Mouse (Mus musculus) forebrain, postnatal 0 days (tissue): ENCODE data around the gene Gimap8. TPM values are rescaled to one million over a fixed set of nuclear protein-coding genes. Genes with fewer than 3 reads are reported as not detected.
A peak's percentile ranks its signal among the peaks of the same experiment; 100 is the strongest.
"Not testable (repeated sequence)": the region's sequence is repeated elsewhere in the genome, so short reads cannot be mapped to it uniquely, and the experiment has no call there.

ENCODE experiments used
- ATAC-seq: fragments of 200-750 bp; cut with Nextera tagmentation; 2 replicates; pipeline ENCODE4 v1.8.0; 2017; ENCODE audit warnings: mild to moderate bottlenecking, moderate library complexity
- DNase-seq: peaks from one replicate; pipeline ENCODE4 v3.0.0-alpha.2; 2015
- H3K27ac ChIP-seq: fragments of 300-500 bp; sonication (generic); 2 replicates; pipeline ENCODE4 v1.5.1; 2014; ENCODE audit warnings: low read depth, mild to moderate bottlenecking, antibody characterized with exemption, low read length, moderate library complexity, mixed read lengths
- H3K27me3 ChIP-seq: fragments of 300-500 bp; sonication (generic); 2 replicates; pipeline ENCODE4 v1.6.1; 2014; ENCODE audit warnings: mild to moderate bottlenecking, low read length, mixed read lengths; ENCODE audit not compliant: insufficient read depth
- H3K36me3 ChIP-seq: fragments of 300-500 bp; sonication (generic); 2 replicates; pipeline ENCODE4 v1.6.1; 2014; ENCODE audit warnings: mild to moderate bottlenecking, moderate library complexity; ENCODE audit not compliant: insufficient read depth
- H3K4me1 ChIP-seq: fragments of 300-500 bp; sonication (generic); 2 replicates; pipeline ENCODE4 v1.6.1; 2014; ENCODE audit warnings: antibody characterized with exemption; ENCODE audit not compliant: insufficient read depth
- H3K4me2 ChIP-seq: fragments of 300-500 bp; sonication (generic); 2 replicates; pipeline ENCODE4 v1.6.1; 2014; ENCODE audit warnings: low read depth, mild to moderate bottlenecking, moderate library complexity
- H3K4me3 ChIP-seq: fragments of 300-500 bp; sonication (generic); 2 replicates; pipeline ENCODE4 v1.5.1; 2014; ENCODE audit warnings: low read depth, low read length, mixed read lengths
- H3K9ac ChIP-seq: fragments of 300-500 bp; sonication (generic); 2 replicates; pipeline ENCODE4 v1.6.1; 2014; ENCODE audit warnings: mild to moderate bottlenecking
- H3K9me3 ChIP-seq: fragments of 300-500 bp; sonication (generic); 2 replicates; pipeline ENCODE4 v1.6.1; 2016; ENCODE audit warnings: low read length
- CTCF ChIP-seq: sonication (generic); IDR thresholded peaks from 2 replicates; pipeline ENCODE4 v1.5.1; 2016; ENCODE audit warnings: antibody characterized with exemption, control low read depth, low read depth
- WGBS: fragments of 180-500 bp; shearing (Covaris S2); extraction: QIAGEN DNeasy Blood & Tissue Kit; methylation state at CpG from one replicate; pipeline ENCODE4 v1.1.7; 2014; 5-methylcytosine and 5-hydroxymethylcytosine counted together
- polyA plus RNA-seq: library from polyadenylated mRNA; unstranded; fragments of >200 nt; fragmentation: Nextera tagmentation; extraction: Ambion mirVana; gene quantifications from 2 replicates; pipeline ENCODE4 v1.2.1, GENCODE M21; 2015
- total RNA-seq: library from RNA; depleted of rRNA; stranded (reverse); fragments of >200 nt; gene quantifications from 2 replicates; pipeline ENCODE4 v1.2.3, GENCODE M21; 2014

Gene Gimap8
- total and polyA plus RNA-seq, 2 experiments from 2014 or later = 0.46 to 2.2 TPM

- DNase-seq (no peak), ATAC-seq (no peak)
- Histone ChIP-seq H3K4me2 (no peak overlapping the region), H3K9ac (no peak overlapping the region), H3K36me3 (peaks cover 22% of the 10 kb centered on the region), H3K4me1 (no peaks in the 10 kb centered on the region), H3K27ac (no peak overlapping the region), H3K27me3 (no peaks in the 10 kb centered on the region), H3K9me3 (no peaks in the 10 kb centered on the region), H3K4me3 (no peak overlapping the region)
- no peak for TF ChIP-seq CTCF
- WGBS = 86% methylated on average over 4 of the region's 4 CpGs
Observed at GRCm38 (mm10) chr6:48613464-48613863, 33.6 kb upstream of the Gimap8 start.

- WGBS = 94% methylated on average over 5 of the region's 5 CpGs
- H3K4me1 ChIP-seq = no peaks in the 10 kb centered on the region
- H3K27ac ChIP-seq = no peak overlapping the region
- H3K9ac ChIP-seq = no peak overlapping the region
- no peaks in the 10 kb centered on the region for H3K9me3 ChIP-seq
- peaks cover 30% of the 10 kb centered on the region for H3K36me3 ChIP-seq
- H3K27me3 ChIP-seq = no peaks in the 10 kb centered on the region
- no peak for TF ChIP-seq CTCF
- no peak overlapping the region for H3K4me3 ChIP-seq
- no peak overlapping the region for H3K4me2 ChIP-seq
- DNase-seq = no peak
- no peak for ATAC-seq
Observed at GRCm38 (mm10) chr6:48614756-48615155, 32.3 kb upstream of the Gimap8 start.

DNA sequence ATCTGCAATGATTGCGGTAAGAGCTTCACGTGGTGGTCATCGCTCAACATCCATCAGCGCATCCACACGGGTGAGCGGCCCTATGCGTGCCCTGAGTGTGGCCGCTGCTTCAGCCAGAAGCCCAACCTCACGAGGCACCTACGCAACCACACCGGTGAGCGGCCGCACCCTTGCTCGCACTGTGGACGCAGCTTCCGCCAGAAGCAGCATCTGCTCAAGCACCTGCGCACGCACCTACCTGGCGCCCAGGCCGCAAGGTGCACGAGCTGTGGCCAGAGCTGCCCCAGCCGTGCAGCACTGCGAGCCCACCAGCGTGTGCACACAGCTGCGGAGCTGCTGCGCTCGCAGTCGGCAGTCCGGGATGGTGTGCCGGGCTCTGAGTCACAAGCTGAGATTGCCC lies 27.0 kb upstream of the Gimap8 start:
- H3K9me3 ChIP-seq = no peaks in the 10 kb centered on the region
- H3K4me1 ChIP-seq = no peaks in the 10 kb centered on the region
- 97% methylated on average over 30 of the region's 30 CpGs for WGBS
- H3K4me3 ChIP-seq = no peak overlapping the region
- DNase-seq = no peak
- H3K27me3 ChIP-seq = no peaks in the 10 kb centered on the region
- H3K9ac ChIP-seq = no peak overlapping the region
- H3K4me2 ChIP-seq = no peak overlapping the region
- no peak for TF ChIP-seq CTCF
- ATAC-seq = no peak
- peaks cover 32% of the 10 kb centered on the region for H3K36me3 ChIP-seq
- no peak overlapping the region for H3K27ac ChIP-seq

DNA sequence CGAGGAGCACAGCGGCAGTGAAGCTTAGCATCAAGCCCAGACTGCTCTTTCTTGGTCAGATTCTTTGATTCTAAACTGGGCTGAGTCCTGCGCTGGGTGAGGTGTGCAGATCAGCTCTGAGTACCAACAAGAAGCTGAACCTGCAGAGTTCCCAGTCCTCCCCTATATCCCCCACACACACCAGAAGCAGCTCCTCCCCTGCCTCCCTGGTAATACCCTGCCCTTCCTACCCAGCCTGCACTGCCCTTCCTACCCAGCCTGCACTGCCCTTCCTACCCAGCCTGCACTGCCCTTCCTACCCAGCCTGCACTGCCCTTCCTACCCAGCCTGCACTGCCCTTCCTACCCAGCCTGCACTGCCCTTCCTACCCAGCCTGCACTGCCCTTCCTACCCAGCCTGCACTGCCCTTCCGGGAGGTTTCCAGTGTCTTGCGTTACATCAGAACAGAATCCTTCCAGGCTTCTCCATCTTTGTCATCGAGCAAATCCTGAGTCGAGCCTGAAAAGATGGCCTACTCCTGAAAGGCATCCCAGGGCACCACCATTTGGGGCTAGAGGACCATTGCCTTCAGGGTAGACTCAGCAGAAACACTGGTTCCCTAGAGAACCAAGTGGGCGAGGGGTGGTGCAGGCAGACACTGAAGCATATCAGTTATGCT lies 24.7 kb upstream of the Gimap8 start:
- H3K27me3 ChIP-seq, H3K9ac ChIP-seq, H3K4me3 ChIP-seq, H3K9me3 ChIP-seq, H3K27ac ChIP-seq, ATAC-seq, H3K4me2 ChIP-seq, H3K4me1 ChIP-seq, DNase-seq: not testable (repeated sequence)
- H3K36me3 ChIP-seq = peaks cover 30% of the 10 kb centered on the region
- 92% methylated on average over 8 of the region's 8 CpGs for WGBS

GRCm38 (mm10) chr6:48623460-48623859 lies 23.6 kb upstream of the Gimap8 start:
- 32% methylated on average over 1 of the region's 1 CpGs for WGBS
- H3K4me3 ChIP-seq = no peak overlapping the region
- H3K9me3 ChIP-seq = no peaks in the 10 kb centered on the region
- H3K27ac ChIP-seq = no peak overlapping the region
- H3K4me2 ChIP-seq = no peak overlapping the region
- H3K27me3 ChIP-seq = no peaks in the 10 kb centered on the region
- peaks cover 6% of the 10 kb centered on the region for H3K4me1 ChIP-seq
- H3K36me3 ChIP-seq = peaks cover 21% of the 10 kb centered on the region
- H3K9ac ChIP-seq = no peak overlapping the region
- peak; percentile 23; the same call in 1 of the 2 replicates for TF ChIP-seq CTCF
- no peak for ATAC-seq
- no peak for DNase-seq

DNA sequence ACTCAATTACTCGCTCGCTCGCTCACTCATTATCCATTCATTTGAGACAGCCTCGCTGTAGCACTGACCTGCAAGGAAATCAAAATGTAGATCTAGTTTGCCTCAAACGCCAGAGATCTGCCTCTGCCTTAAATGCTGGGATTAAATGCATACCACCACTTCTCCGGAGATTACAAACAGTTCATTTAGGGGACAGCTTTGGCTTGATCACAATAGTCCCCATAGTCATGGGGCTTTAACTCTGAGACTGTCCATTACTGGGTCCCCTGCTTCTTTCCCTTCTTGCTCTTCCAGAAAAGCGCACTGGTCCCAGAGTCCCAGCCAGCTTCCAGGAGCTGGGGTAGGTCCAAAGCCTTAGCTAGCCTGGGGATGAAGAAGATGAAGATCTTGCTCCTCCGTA lies 20.6 kb upstream of the Gimap8 start, which contains the start of gene AI854703:
TSS of gene AI854703 (plus strand) at position 301 of the 400 bp plus-strand sequence.
- Histone ChIP-seq H3K4me3 (peak within 1 kb of the TSS; percentile 55), H3K4me2 (peak within 1 kb of the TSS; percentile 81), H3K9ac (peak within 1 kb of the TSS; percentile 57), H3K27ac (no peak within 1 kb of the TSS), H3K36me3 (0 out of 2 replicates have a peak, but pooled peaks cover 2% of the 10 kb centered on the region), H3K4me1 (peaks cover 6% of the 10 kb centered on the region), H3K9me3 (no peaks in the 10 kb centered on the region), H3K27me3 (no peaks in the 10 kb centered on the region)
- WGBS = 15% methylated on average over 8 of the region's 8 CpGs
- TF ChIP-seq CTCF = no peak
- no peak for DNase-seq
- no peak for ATAC-seq

DNA sequence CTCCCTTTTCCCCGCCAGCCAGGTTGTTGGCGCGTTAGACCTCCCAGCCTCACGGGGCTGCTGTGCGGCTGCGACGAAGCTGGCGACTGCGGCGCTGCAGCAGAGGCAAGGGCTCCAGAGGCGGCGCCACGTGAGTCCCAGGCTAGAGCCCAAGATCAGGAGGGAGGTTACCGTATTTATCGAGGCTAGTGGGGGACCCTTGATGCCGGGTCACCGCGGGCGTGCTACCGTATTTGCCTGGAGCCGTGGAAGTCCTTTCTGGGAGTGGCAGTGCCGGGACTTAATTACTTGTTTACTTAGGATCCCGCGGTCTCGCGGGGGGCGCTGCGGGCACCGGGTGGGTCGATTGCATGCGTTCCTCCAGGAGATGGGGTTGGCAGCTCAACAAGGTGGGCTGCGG lies 20.1 kb upstream of the Gimap8 start:
- H3K4me1 ChIP-seq = peaks cover 6% of the 10 kb centered on the region
- WGBS = 2% methylated on average over 32 of the region's 32 CpGs
- no peaks in the 10 kb centered on the region for H3K9me3 ChIP-seq
- H3K4me2 ChIP-seq = peak overlapping the region; percentile 81
- H3K9ac ChIP-seq = peak overlapping the region; percentile 57
- DNase-seq (peak; percentile 78), ATAC-seq (peak; percentile 84)
- H3K27ac ChIP-seq = no peak overlapping the region
- peak; percentile 50 for TF ChIP-seq CTCF
- H3K36me3 ChIP-seq = 0 out of 2 replicates have a peak, but pooled peaks cover 6% of the 10 kb centered on the region
- peak overlapping the region; percentile 55 for H3K4me3 ChIP-seq
- H3K27me3 ChIP-seq = no peaks in the 10 kb centered on the region
